Mouse (Mus musculus): Measurements from ENCODE around the gene Bnc2. TPM values are rescaled to one million over a fixed set of nuclear protein-coding genes. Genes with fewer than 3 reads are reported as not detected.

Bnc2 gene
- polyA plus RNA-seq, 1 experiment from 2014 or later = 18.0 TPM

- ATAC-seq = peak; percentile 80; the same call in 1 of the 2 replicates
- H3K36me3 ChIP-seq = no peaks in the 10 kb centered on the region
- 49% methylated on average over 12 of the region's 12 CpGs for whole genome bisulfite sequencing
These were observed 6.0 kb downstream of the Bnc2 start for GRCm38 (mm10) chr4:84668949-84669605.

GRCm38 (mm10) chr4:84668226-84668625 is 6.8 kb downstream of the Bnc2 start:
- ATAC-seq = no peak
- WGBS = 82% methylated on average over 5 of the region's 5 CpGs

More at GRCm38 (mm10) chr4:84668949-84669605, 6.0 kb downstream of the Bnc2 start:
- Histone ChIP-seq H3K4me2 (replicated peaks) (0 out of 2 replicates have a peak overlapping the region, but pooled peaks have one; percentile 9), H3K27ac (peak overlapping the region; percentile 20; the same call in 1 of the 2 replicates), H3K27me3 (replicated peaks) (0 out of 2 replicates have a peak, but pooled peaks cover 2% of the 10 kb centered on the region), H3K9ac (no peak overlapping the region), H3K4me1 (replicated peaks) (no peaks in the 10 kb centered on the region), H3K9me3 (no peaks in the 10 kb centered on the region), H3K4me3 (replicated peaks) (no peak overlapping the region)

GRCm38 (mm10) chr4:84662228-84663065 is 12.6 kb downstream of the Bnc2 start:
- 0 out of 2 replicates have a peak, but pooled peaks cover 2% of the 10 kb centered on the region for H3K27me3 ChIP-seq (replicated peaks)
- no peak overlapping the region for H3K9ac ChIP-seq
- no peak for ATAC-seq
- no peak overlapping the region for H3K27ac ChIP-seq
- no peaks in the 10 kb centered on the region for H3K36me3 ChIP-seq
- no peak overlapping the region for H3K4me2 ChIP-seq (replicated peaks)
- H3K9me3 ChIP-seq = no peaks in the 10 kb centered on the region
- no peaks in the 10 kb centered on the region for H3K4me1 ChIP-seq (replicated peaks)
- WGBS = 89% methylated on average over 5 of the region's 5 CpGs
- H3K4me3 ChIP-seq (replicated peaks) = no peak overlapping the region

More at GRCm38 (mm10) chr4:84668226-84668625, 6.8 kb downstream of the Bnc2 start:
- Histone ChIP-seq H3K27me3 (replicated peaks) (0 out of 2 replicates have a peak, but pooled peaks cover 2% of the 10 kb centered on the region), H3K27ac (no peak overlapping the region), H3K4me3 (replicated peaks) (no peak overlapping the region), H3K36me3 (no peaks in the 10 kb centered on the region), H3K9me3 (no peaks in the 10 kb centered on the region), H3K9ac (no peak overlapping the region), H3K4me2 (replicated peaks) (no peak overlapping the region), H3K4me1 (replicated peaks) (no peaks in the 10 kb centered on the region)

GRCm38 (mm10) chr4:84661341-84661740 is 13.7 kb downstream of the Bnc2 start:
- Histone ChIP-seq H3K4me1 (replicated peaks) (no peaks in the 10 kb centered on the region), H3K36me3 (no peaks in the 10 kb centered on the region), H3K27me3 (replicated peaks) (no peaks in the 10 kb centered on the region), H3K9me3 (no peaks in the 10 kb centered on the region), H3K27ac (no peak overlapping the region), H3K4me2 (replicated peaks) (no peak overlapping the region), H3K9ac (no peak overlapping the region), H3K4me3 (replicated peaks) (no peak overlapping the region)
- WGBS = 68% methylated on average over 3 of the region's 3 CpGs
- ATAC-seq = no peak

- Histone ChIP-seq H3K9me3 (no peaks in the 10 kb centered on the region), H3K27ac (no peak overlapping the region), H3K4me3 (replicated peaks) (no peak overlapping the region), H3K9ac (no peak overlapping the region), H3K4me1 (replicated peaks) (no peaks in the 10 kb centered on the region), H3K36me3 (no peaks in the 10 kb centered on the region), H3K4me2 (replicated peaks) (no peak overlapping the region), H3K27me3 (replicated peaks) (no peaks in the 10 kb centered on the region)
- ATAC-seq = no peak
- 67% methylated on average over 8 of the region's 8 CpGs for WGBS
These were observed 23.3 kb downstream of the Bnc2 start for GRCm38 (mm10) chr4:84651786-84652185.

GRCm38 (mm10) chr4:84646576-84646975 is 28.5 kb downstream of the Bnc2 start:
- no peaks in the 10 kb centered on the region for H3K9me3 ChIP-seq
- H3K27ac ChIP-seq = no peak overlapping the region
- no peaks in the 10 kb centered on the region for H3K36me3 ChIP-seq
- ATAC-seq = no peak
- H3K27me3 ChIP-seq (replicated peaks) = no peaks in the 10 kb centered on the region
- no peak overlapping the region for H3K4me3 ChIP-seq (replicated peaks)
- no peak overlapping the region for H3K9ac ChIP-seq
- H3K4me2 ChIP-seq (replicated peaks) = no peak overlapping the region
- no peaks in the 10 kb centered on the region for H3K4me1 ChIP-seq (replicated peaks)

- H3K9me3 ChIP-seq = no peaks in the 10 kb centered on the region
- no peaks in the 10 kb centered on the region for H3K27me3 ChIP-seq (replicated peaks)
- WGBS = 56% methylated on average over 6 of the region's 6 CpGs
These were observed 35.9 kb downstream of the Bnc2 start for GRCm38 (mm10) chr4:84639166-84639565.

GRCm38 (mm10) chr4:84637641-84638040 is 37.4 kb downstream of the Bnc2 start:
- Histone ChIP-seq H3K27ac (peak overlapping the region; percentile 48; the same call in 1 of the 2 replicates), H3K4me1 (replicated peaks) (peaks cover 19% of the 10 kb centered on the region), H3K27me3 (replicated peaks) (no peaks in the 10 kb centered on the region), H3K9ac (no peak overlapping the region), H3K9me3 (no peaks in the 10 kb centered on the region), H3K4me3 (replicated peaks) (no peak overlapping the region), H3K4me2 (replicated peaks) (peak overlapping the region; percentile 48), H3K36me3 (no peaks in the 10 kb centered on the region)
- peak; percentile 88 for ATAC-seq
- WGBS = 3% methylated on average over 10 of the region's 10 CpGs

More at GRCm38 (mm10) chr4:84639166-84639565, 35.9 kb downstream of the Bnc2 start:
- Histone ChIP-seq H3K27ac (no peak overlapping the region), H3K36me3 (no peaks in the 10 kb centered on the region), H3K4me3 (replicated peaks) (no peak overlapping the region), H3K9ac (no peak overlapping the region), H3K4me1 (replicated peaks) (peaks cover 14% of the 10 kb centered on the region), H3K4me2 (replicated peaks) (no peak overlapping the region)
- no peak for ATAC-seq

GRCm38 (mm10) chr4:84634751-84635150 is 40.3 kb downstream of the Bnc2 start:
- H3K27me3 ChIP-seq (replicated peaks) = no peaks in the 10 kb centered on the region
- no peaks in the 10 kb centered on the region for H3K9me3 ChIP-seq
- peaks cover 19% of the 10 kb centered on the region for H3K4me1 ChIP-seq (replicated peaks)
- WGBS = 33% methylated on average over 4 of the region's 4 CpGs
- no peaks in the 10 kb centered on the region for H3K36me3 ChIP-seq
- H3K27ac ChIP-seq = no peak overlapping the region
- H3K4me2 ChIP-seq (replicated peaks) = no peak overlapping the region
- no peak overlapping the region for H3K4me3 ChIP-seq (replicated peaks)
- ATAC-seq = peak; percentile 53; the same call in 1 of the 2 replicates
- no peak overlapping the region for H3K9ac ChIP-seq

- no peak overlapping the region for H3K4me2 ChIP-seq (replicated peaks)
- ATAC-seq = no peak
- no peaks in the 10 kb centered on the region for H3K9me3 ChIP-seq
- H3K27me3 ChIP-seq (replicated peaks) = no peaks in the 10 kb centered on the region
- H3K4me1 ChIP-seq (replicated peaks) = peaks cover 19% of the 10 kb centered on the region
- no peaks in the 10 kb centered on the region for H3K36me3 ChIP-seq
- H3K27ac ChIP-seq = peak overlapping the region; percentile 24; the same call in 1 of the 2 replicates
- H3K9ac ChIP-seq = no peak overlapping the region
- H3K4me3 ChIP-seq (replicated peaks) = no peak overlapping the region
- 71% methylated on average over 1 of the region's 1 CpGs for WGBS
These were observed 41.1 kb downstream of the Bnc2 start for GRCm38 (mm10) chr4:84633991-84634390.

- Histone ChIP-seq H3K9me3 (no peaks in the 10 kb centered on the region), H3K4me3 (replicated peaks) (no peak overlapping the region), H3K27me3 (replicated peaks) (no peaks in the 10 kb centered on the region), H3K36me3 (no peaks in the 10 kb centered on the region), H3K9ac (no peak overlapping the region), H3K4me1 (replicated peaks) (peaks cover 19% of the 10 kb centered on the region), H3K4me2 (replicated peaks) (no peak overlapping the region), H3K27ac (no peak overlapping the region)
- no peak for ATAC-seq
- 55% methylated on average over 12 of the region's 12 CpGs for WGBS
These were observed 42.0 kb downstream of the Bnc2 start for GRCm38 (mm10) chr4:84632832-84633789.

Data from intestine, embryonic 15.5 days (tissue).